Mouse (Mus musculus) B cell, adult (primary cell): ENCODE results near the gene Caprin1. TPM values are rescaled to one million over a fixed set of nuclear protein-coding genes. Genes with fewer than 3 reads are reported as not detected.

Source experiments
- total RNA-seq: library from RNA; stranded (reverse); gene quantifications from 4 replicates; pipeline ENCODE4 v1.2.4, GENCODE M21; 2023; ENCODE audit not compliant: inconsistent age

Caprin1 gene
- 351 to 378 TPM (median 375 TPM) in 4 replicates for total RNA-seq

DNA sequence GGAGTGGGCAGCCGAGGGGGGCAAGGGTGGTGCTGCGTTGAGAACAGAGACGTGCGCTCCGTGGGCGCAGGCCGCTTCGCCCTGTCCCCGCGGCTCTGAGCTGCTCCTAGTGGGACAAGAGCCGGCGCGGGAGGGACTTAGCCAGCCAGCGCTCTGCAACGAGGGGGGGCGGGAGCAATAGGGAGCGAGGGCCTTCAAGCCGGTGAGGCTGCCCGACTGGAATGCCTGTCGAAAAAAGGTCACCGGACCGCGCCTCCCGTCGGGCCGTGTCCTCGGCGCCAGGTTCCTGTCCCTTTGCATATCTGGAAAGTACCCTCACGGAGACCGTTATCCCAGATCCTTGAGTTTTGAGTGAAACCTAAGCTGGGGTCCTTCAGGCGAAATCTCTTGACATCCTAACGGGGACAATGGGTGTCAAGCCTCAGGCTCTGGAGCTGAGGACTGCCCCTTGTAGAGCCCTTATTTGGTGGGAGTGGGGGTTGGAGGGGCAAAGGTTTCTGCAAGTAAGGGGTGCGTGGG, at the start of gene Caprin1:
Gene Caprin1 (minus strand): TSS at position 159 of the 519 bp plus-strand sequence.

GRCm38 (mm10) chr2:103760906-103761716, 36.3 kb downstream of the Caprin1 start, which contains the start of gene Nat10:
Gene Nat10, minus strand, starts transcription at chr2:103761270.

Other genes starting within 250 kb of the Caprin1 start
- 8.1 to 9.2 TPM (median 8.6 TPM) in 4 replicates for gene Abtb2, start 231.3 kb downstream of the Caprin1 start, total RNA-seq
- gene Nat10, start 36.4 kb downstream of the Caprin1 start, total RNA-seq: 63.1 to 91.0 TPM (median 83.3 TPM) in 4 replicates
- gene Lmo2, start 160.3 kb upstream of the Caprin1 start, total RNA-seq: 195 to 223 TPM (median 208 TPM) in 4 replicates
- 23.7 to 25.2 TPM (median 24.5 TPM) in 4 replicates for gene Fbxo3, start 230.1 kb upstream of the Caprin1 start, total RNA-seq
- not detected in 4 replicates for gene 4931422A03Rik, start 230.7 kb upstream of the Caprin1 start, total RNA-seq